Mouse (Mus musculus): ENCODE measurements around the gene Vasn.

Vasn gene

GRCm38 (mm10) chr16:4606431-4607084, 33.2 kb upstream of the Vasn start:
- no peak for DNase-seq (ENCODE audit: low read depth, low spot score)

- peak; percentile 92 for DNase-seq (ENCODE audit: low read depth, low spot score)
These were observed 31.8 kb upstream of the Vasn start for GRCm38 (mm10) chr16:4607818-4608531.

- DNase-seq (ENCODE audit: low read depth, low spot score): no peak
These were observed 31.1 kb upstream of the Vasn start for GRCm38 (mm10) chr16:4608532-4609059.

GRCm38 (mm10) chr16:4611193-4611592, 28.5 kb upstream of the Vasn start:
- DNase-seq (ENCODE audit: low read depth, low spot score): no peak

GRCm38 (mm10) chr16:4611676-4612075, 28.1 kb upstream of the Vasn start:
- DNase-seq (ENCODE audit: low read depth, low spot score): no peak

GRCm38 (mm10) chr16:4613736-4614135, 26.0 kb upstream of the Vasn start:
- no peak for DNase-seq (ENCODE audit: low read depth, low spot score)

GRCm38 (mm10) chr16:4614639-4615038, 25.1 kb upstream of the Vasn start:
- DNase-seq (ENCODE audit: low read depth, low spot score): no peak

GRCm38 (mm10) chr16:4615297-4615696, 24.4 kb upstream of the Vasn start:
- no peak for DNase-seq (ENCODE audit: low read depth, low spot score)

GRCm38 (mm10) chr16:4616829-4617228, 22.9 kb upstream of the Vasn start:
- no peak for DNase-seq (ENCODE audit: low read depth, low spot score)

- no peak for DNase-seq (ENCODE audit: low read depth, low spot score)
These were observed 15.7 kb upstream of the Vasn start for GRCm38 (mm10) chr16:4624074-4624473.

GRCm38 (mm10) chr16:4624481-4625110, 15.1 kb upstream of the Vasn start, which contains the start of gene Pam16:
Gene Pam16, minus strand, starts transcription at chr16:4624988.
- peak; percentile 93 for DNase-seq (ENCODE audit: low read depth, low spot score)

GRCm38 (mm10) chr16:4627105-4627504, 12.6 kb upstream of the Vasn start:
- DNase-seq (ENCODE audit: low read depth, low spot score): no peak

GRCm38 (mm10) chr16:4628898-4629419, 10.8 kb upstream of the Vasn start:
- DNase-seq (ENCODE audit: low read depth, low spot score): no peak

GRCm38 (mm10) chr16:4629950-4630349, 9.8 kb upstream of the Vasn start:
- DNase-seq (ENCODE audit: low read depth, low spot score): peak; percentile 87

- DNase-seq (ENCODE audit: low read depth, low spot score): peak; percentile 35
These were observed 7.7 kb upstream of the Vasn start for GRCm38 (mm10) chr16:4632050-4632449.

- no peak for DNase-seq (ENCODE audit: low read depth, low spot score)
These were observed 6.1 kb upstream of the Vasn start for GRCm38 (mm10) chr16:4633661-4634060.

GRCm38 (mm10) chr16:4634681-4635080, 5.1 kb upstream of the Vasn start:
- DNase-seq (ENCODE audit: low read depth, low spot score): no peak

- no peak for DNase-seq (ENCODE audit: low read depth, low spot score)
These were observed 4.0 kb upstream of the Vasn start for GRCm38 (mm10) chr16:4635760-4636159.

GRCm38 (mm10) chr16:4638891-4639390, 800 bp upstream of the Vasn start:
- DNase-seq (ENCODE audit: low read depth, low spot score): no peak

GRCm38 (mm10) chr16:4640267-4641005, 695 bp downstream of the Vasn start:
- no peak for DNase-seq (ENCODE audit: low read depth, low spot score)

GRCm38 (mm10) chr16:4641119-4641838, 1.5 kb downstream of the Vasn start:
- no peak for DNase-seq (ENCODE audit: low read depth, low spot score)

Measured in CD4-positive, CD25-positive, alpha-beta regulatory T cell, adult 2 months (primary cell).